Mouse (Mus musculus): ENCODE measurements at regions not wholly inside any gene's neighbourhood (a gene's known extent, or its start where the extent isn't known, plus 50 kb on each side); places are given as distances from the start of the nearest gene placed in this dataset.
A peak's percentile ranks its signal among the peaks of the same experiment; 100 is the strongest.

- H3K9ac ChIP-seq = no peak overlapping the region
- 82% methylated on average over 1 of the region's 1 CpGs for WGBS
- ATAC-seq = no peak
- H3K9me3 ChIP-seq (replicated peaks) = no peaks in the 10 kb centered on the region
- H3K36me3 ChIP-seq (ENCODE audit: poor library complexity, severe bottlenecking) = no peaks in the 10 kb centered on the region
- no peaks in the 10 kb centered on the region for H3K27me3 ChIP-seq
- H3K4me2 ChIP-seq = no peak overlapping the region
- no peak overlapping the region for H3K27ac ChIP-seq
- no peak overlapping the region for H3K4me3 ChIP-seq
- H3K4me1 ChIP-seq = peaks cover 15% of the 10 kb centered on the region
Measured at GRCm38 (mm10) chr13:43852888-43853287, 68.3 kb downstream of the Cd83 start.

GRCm38 (mm10) chr13:43854973-43855372, 70.4 kb downstream of the Cd83 start:
- H3K4me2 ChIP-seq = no peak overlapping the region
- no peak for ATAC-seq
- H3K36me3 ChIP-seq (ENCODE audit: poor library complexity, severe bottlenecking) = no peaks in the 10 kb centered on the region
- no peak overlapping the region for H3K27ac ChIP-seq
- no peaks in the 10 kb centered on the region for H3K9me3 ChIP-seq (replicated peaks)
- 100% methylated on average over 2 of the region's 2 CpGs for WGBS
- H3K27me3 ChIP-seq = no peaks in the 10 kb centered on the region
- peaks cover 15% of the 10 kb centered on the region for H3K4me1 ChIP-seq
- H3K9ac ChIP-seq = no peak overlapping the region
- H3K4me3 ChIP-seq = no peak overlapping the region

- peaks cover 16% of the 10 kb centered on the region for H3K4me1 ChIP-seq
- H3K9me3 ChIP-seq (replicated peaks) = no peaks in the 10 kb centered on the region
- no peak overlapping the region for H3K4me3 ChIP-seq
- no peak overlapping the region for H3K4me2 ChIP-seq
- H3K27me3 ChIP-seq = peaks cover 22% of the 10 kb centered on the region
- 67% methylated on average over 4 of the region's 4 CpGs for WGBS
- no peak for ATAC-seq
- no peaks in the 10 kb centered on the region for H3K36me3 ChIP-seq (ENCODE audit: poor library complexity, severe bottlenecking)
- no peak overlapping the region for H3K27ac ChIP-seq
- no peak overlapping the region for H3K9ac ChIP-seq
Measured at GRCm38 (mm10) chr13:43860932-43861331, 76.4 kb downstream of the Cd83 start.

- Histone ChIP-seq H3K27me3 (peaks cover 27% of the 10 kb centered on the region), H3K9me3 (replicated peaks) (no peaks in the 10 kb centered on the region), H3K4me2 (no peak overlapping the region), H3K9ac (no peak overlapping the region), H3K36me3 (ENCODE audit: poor library complexity, severe bottlenecking) (no peaks in the 10 kb centered on the region), H3K4me1 (peaks cover 16% of the 10 kb centered on the region), H3K4me3 (no peak overlapping the region), H3K27ac (no peak overlapping the region)
- ATAC-seq = no peak
- 75% methylated on average over 7 of the region's 7 CpGs for WGBS
Measured at GRCm38 (mm10) chr13:43861424-43861823, 76.8 kb downstream of the Cd83 start.

GRCm38 (mm10) chr13:43862056-43862455, 77.5 kb downstream of the Cd83 start:
- no peak overlapping the region for H3K4me2 ChIP-seq
- H3K4me3 ChIP-seq = no peak overlapping the region
- H3K9me3 ChIP-seq (replicated peaks) = no peaks in the 10 kb centered on the region
- H3K36me3 ChIP-seq (ENCODE audit: poor library complexity, severe bottlenecking) = no peaks in the 10 kb centered on the region
- no peak for ATAC-seq
- no peak overlapping the region for H3K9ac ChIP-seq
- H3K27me3 ChIP-seq = peaks cover 33% of the 10 kb centered on the region
- no peak overlapping the region for H3K27ac ChIP-seq
- WGBS = 79% methylated on average over 5 of the region's 5 CpGs
- H3K4me1 ChIP-seq = peaks cover 16% of the 10 kb centered on the region

GRCm38 (mm10) chr13:43862586-43862985, 78.0 kb downstream of the Cd83 start:
- Histone ChIP-seq H3K4me3 (no peak overlapping the region), H3K36me3 (ENCODE audit: poor library complexity, severe bottlenecking) (no peaks in the 10 kb centered on the region), H3K4me2 (no peak overlapping the region), H3K9ac (no peak overlapping the region), H3K27me3 (peaks cover 37% of the 10 kb centered on the region), H3K9me3 (replicated peaks) (no peaks in the 10 kb centered on the region), H3K27ac (no peak overlapping the region), H3K4me1 (peaks cover 16% of the 10 kb centered on the region)
- ATAC-seq = no peak
- 87% methylated on average over 6 of the region's 6 CpGs for WGBS

- WGBS = 79% methylated on average over 7 of the region's 7 CpGs
- Histone ChIP-seq H3K36me3 (ENCODE audit: poor library complexity, severe bottlenecking) (no peaks in the 10 kb centered on the region), H3K9me3 (replicated peaks) (no peaks in the 10 kb centered on the region), H3K4me3 (no peak overlapping the region), H3K27ac (no peak overlapping the region), H3K4me1 (peaks cover 16% of the 10 kb centered on the region), H3K4me2 (no peak overlapping the region), H3K9ac (no peak overlapping the region), H3K27me3 (peaks cover 42% of the 10 kb centered on the region)
- ATAC-seq = no peak
Measured at GRCm38 (mm10) chr13:43863581-43864100, 79.1 kb downstream of the Cd83 start.

GRCm38 (mm10) chr13:43864153-43864861, 79.7 kb downstream of the Cd83 start:
- no peaks in the 10 kb centered on the region for H3K36me3 ChIP-seq (ENCODE audit: poor library complexity, severe bottlenecking)
- H3K9ac ChIP-seq = peak overlapping the region; percentile 52
- no peaks in the 10 kb centered on the region for H3K9me3 ChIP-seq (replicated peaks)
- no peak overlapping the region for H3K27ac ChIP-seq
- H3K27me3 ChIP-seq = peaks cover 42% of the 10 kb centered on the region
- peak overlapping the region; percentile 33 for H3K4me3 ChIP-seq
- peak; percentile 100 for ATAC-seq
- peaks cover 16% of the 10 kb centered on the region for H3K4me1 ChIP-seq
- peak overlapping the region; percentile 64 for H3K4me2 ChIP-seq
- WGBS = 1% methylated on average over 35 of the region's 35 CpGs

- WGBS = 2% methylated on average over 20 of the region's 20 CpGs
- peak overlapping the region; percentile 33 for H3K4me3 ChIP-seq
- H3K9me3 ChIP-seq (replicated peaks) = no peaks in the 10 kb centered on the region
- peaks cover 16% of the 10 kb centered on the region for H3K4me1 ChIP-seq
- peak overlapping the region; percentile 64 for H3K4me2 ChIP-seq
- H3K27ac ChIP-seq = no peak overlapping the region
- peak; percentile 17; the same call in 1 of the 2 replicates for ATAC-seq
- H3K27me3 ChIP-seq = peaks cover 42% of the 10 kb centered on the region
- no peaks in the 10 kb centered on the region for H3K36me3 ChIP-seq (ENCODE audit: poor library complexity, severe bottlenecking)
- H3K9ac ChIP-seq = peak overlapping the region; percentile 36
Measured at GRCm38 (mm10) chr13:43865036-43865435, 80.5 kb downstream of the Cd83 start.

- no peak for ATAC-seq
- Histone ChIP-seq H3K27me3 (no peaks in the 10 kb centered on the region; the same call in 1 of the 2 replicates), H3K4me3 (no peak overlapping the region), H3K36me3 (ENCODE audit: poor library complexity, severe bottlenecking) (no peaks in the 10 kb centered on the region), H3K4me1 (no peaks in the 10 kb centered on the region), H3K9ac (no peak overlapping the region), H3K9me3 (replicated peaks) (no peaks in the 10 kb centered on the region), H3K27ac (no peak overlapping the region), H3K4me2 (no peak overlapping the region)
- WGBS = 88% methylated on average over 9 of the region's 9 CpGs
Measured at GRCm38 (mm10) chr13:43875895-43876294, 91.3 kb downstream of the Cd83 start.

- Histone ChIP-seq H3K4me3 (no peak overlapping the region), H3K9me3 (replicated peaks) (no peaks in the 10 kb centered on the region), H3K36me3 (ENCODE audit: poor library complexity, severe bottlenecking) (no peaks in the 10 kb centered on the region), H3K27ac (no peak overlapping the region), H3K27me3 (no peaks in the 10 kb centered on the region), H3K4me2 (no peak overlapping the region), H3K4me1 (peaks cover 4% of the 10 kb centered on the region; the same call in 1 of the 2 replicates), H3K9ac (no peak overlapping the region)
- no peak for ATAC-seq
- WGBS = 89% methylated on average over 3 of the region's 3 CpGs
Measured at GRCm38 (mm10) chr13:43887284-43887683, 102.7 kb downstream of the Cd83 start.

- no peak for ATAC-seq
- Histone ChIP-seq H3K4me2 (no peak overlapping the region), H3K4me1 (peaks cover 15% of the 10 kb centered on the region), H3K27ac (no peak overlapping the region), H3K36me3 (ENCODE audit: poor library complexity, severe bottlenecking) (no peaks in the 10 kb centered on the region), H3K27me3 (no peaks in the 10 kb centered on the region), H3K4me3 (no peak overlapping the region), H3K9me3 (replicated peaks) (no peaks in the 10 kb centered on the region), H3K9ac (no peak overlapping the region)
- WGBS = 82% methylated on average over 3 of the region's 3 CpGs
Measured at GRCm38 (mm10) chr13:43891928-43892327, 107.4 kb downstream of the Cd83 start.

GRCm38 (mm10) chr13:43895990-43896389, 111.4 kb downstream of the Cd83 start:
- Histone ChIP-seq H3K4me2 (peak overlapping the region; percentile 8; the same call in 1 of the 2 replicates), H3K4me3 (no peak overlapping the region), H3K27me3 (no peaks in the 10 kb centered on the region), H3K9ac (no peak overlapping the region), H3K4me1 (peaks cover 15% of the 10 kb centered on the region), H3K9me3 (replicated peaks) (no peaks in the 10 kb centered on the region), H3K27ac (peak overlapping the region; percentile 3; the same call in 1 of the 2 replicates), H3K36me3 (ENCODE audit: poor library complexity, severe bottlenecking) (no peaks in the 10 kb centered on the region)
- no peak for ATAC-seq
- 37% methylated on average over 11 of the region's 11 CpGs for WGBS
